Comparison of ENCODE assay signal across 8 mouse cellular contexts in the genomic region with DNA sequence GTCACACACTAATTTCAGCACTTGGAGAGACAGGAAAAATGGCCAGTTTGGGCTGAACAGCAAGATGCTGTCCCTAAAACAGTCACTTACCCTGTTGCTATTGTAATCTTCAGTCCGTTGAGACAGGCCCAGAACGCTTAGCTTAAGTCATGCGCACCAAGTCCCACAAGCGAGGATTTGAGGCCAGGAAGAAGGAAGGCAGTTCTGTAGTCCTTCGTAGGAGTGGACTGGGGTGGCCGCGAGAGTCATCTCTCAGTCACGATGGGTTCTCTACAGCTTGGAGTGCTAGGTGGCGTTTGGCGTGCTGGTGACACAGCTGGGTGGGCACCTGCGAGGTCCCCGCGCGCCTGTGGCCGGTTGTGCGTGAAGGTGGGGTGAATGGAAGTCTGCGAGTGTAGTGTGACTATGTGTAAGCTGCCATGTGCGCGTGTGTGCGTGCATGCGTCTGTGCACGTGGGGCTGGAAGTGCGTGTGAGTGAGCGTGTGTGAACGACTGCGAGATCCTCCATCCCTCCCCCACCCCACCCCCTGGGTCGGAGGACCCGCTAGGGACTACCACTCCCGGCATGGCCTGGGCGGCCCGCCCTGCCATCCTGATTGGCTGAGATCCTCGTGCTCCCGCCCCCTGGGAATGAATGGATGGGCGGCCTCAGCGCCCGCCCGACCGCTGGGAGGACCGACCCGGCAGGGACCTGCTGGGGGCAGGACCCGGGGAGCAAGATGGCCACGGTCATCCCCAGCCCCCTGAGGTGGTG. TPM values are rescaled to one million over a fixed set of nuclear protein-coding genes. Genes with fewer than 3 reads are reported as not detected.
DNase-seq lines count a peak whose midpoint lies in the region; ATAC-seq and TF ChIP-seq lines count a peak whose summit lies in the region.

No protein-coding gene starts in this region.

- peaks cover 0 to 23% of the 10 kb centered on the region in 2 experiments; a peak in 3 of 4 replicates for H3K4me1 ChIP-seq in CH12.LX (ENCODE audit: control insufficient read depth in 1 of 2, insufficient read depth in 2 of 2)
- H3K4me1 ChIP-seq in forebrain, embryonic 12.5 days: peaks cover 70% of the 10 kb centered on the region
- H3K4me1 ChIP-seq in heart, postnatal 0 days (ENCODE audit: control insufficient read depth, insufficient read depth): peaks cover 22% of the 10 kb centered on the region
- peaks cover 54% of the 10 kb centered on the region for H3K4me1 ChIP-seq in liver, embryonic 15.5 days (replicated peaks)
- H3K4me1 ChIP-seq in neural tube, embryonic 14.5 days (ENCODE audit: control insufficient read depth, insufficient read depth, low read length): peaks cover 39% of the 10 kb centered on the region

- ATAC-seq in forebrain, embryonic 12.5 days (ENCODE audit: low FRiP score): peak; percentile 74
- ATAC-seq in heart, postnatal 0 days (ENCODE audit: insufficient read depth, low read depth): peak; percentile 82
- peak; percentile 79 for ATAC-seq in liver, embryonic 15.5 days (ENCODE audit: insufficient read depth)
- ATAC-seq in neural tube, embryonic 14.5 days (ENCODE audit: low read depth): peak; percentile 62

- peak; percentile 87 for DNase-seq in CH12.LX (ENCODE audit: extremely low read depth)
- peak; percentile 84 for DNase-seq in c-Kit-positive CD71-positive TER-119-negative erythroid progenitor cells, embryonic 14.5 days (ENCODE audit: low read depth)
- peak; percentile 76 for DNase-seq in heart, postnatal 0 days (ENCODE audit: low spot score)
- DNase-seq in kidney, postnatal 36 days: peak; percentile 92 to 94
- peak; percentile 96 for DNase-seq in testis, postnatal 10 days (ENCODE audit: low spot score)

- TF ChIP-seq CTCF in CH12.LX (conservative IDR thresholded peaks at IDR 0.05 in 1 of 2, IDR thresholded peaks at IDR 0.05 in 1 of 2; ENCODE audit: low read depth in 2 of 2, low read length in 2 of 2): no peak
- TF ChIP-seq CTCF in heart, postnatal 0 days (IDR thresholded peaks at IDR 0.05; ENCODE audit: low read depth): no peak

- no peak for TF ChIP-seq RAD21 in CH12.LX (IDR thresholded peaks at IDR 0.05; ENCODE audit: low read depth, low read length)

- H3K36me3 ChIP-seq in CH12.LX (replicated peaks in 1 of 2; ENCODE audit: control insufficient read depth in 1 of 2, insufficient read depth in 1 of 2, low read length in 1 of 2): no peaks in the 10 kb centered on the region
- H3K36me3 ChIP-seq in forebrain, embryonic 12.5 days (replicated peaks): peaks cover 28% of the 10 kb centered on the region
- H3K36me3 ChIP-seq in heart, postnatal 0 days (replicated peaks; ENCODE audit: control insufficient read depth, insufficient read depth, low read length): no peaks in the 10 kb centered on the region
- H3K36me3 ChIP-seq in liver, embryonic 15.5 days (replicated peaks): no peaks in the 10 kb centered on the region
- H3K36me3 ChIP-seq in neural tube, embryonic 14.5 days (ENCODE audit: control insufficient read depth, insufficient read depth, low read length): peaks cover 6% of the 10 kb centered on the region; the same call in 1 of the 2 replicates

- in situ Hi-C loops in CH12.LX (cut with MboI; ENCODE audit: low pct_ligation_motif_present, low pct_unique_long_range_greater_than_20kb, low sequenced_read_pairs): no loop called here

- dilution Hi-C loops in CH12.LX (cut with MboI; ENCODE audit: extremely low pct_ligation_motif_present, extremely low pct_unique_long_range_greater_than_20kb, low sequenced_read_pairs): no loop called here

- WGBS in forebrain, embryonic 12.5 days: 1% methylated on average over 42 of the region's 42 CpGs
- WGBS in heart, postnatal 0 days: 2% methylated on average over 41 of the region's 42 CpGs
- under 1% methylated on average over 42 of the region's 42 CpGs for WGBS in liver, embryonic 15.5 days (ENCODE audit: insufficient replicate concordance)
- under 1% methylated on average over 36 of the region's 42 CpGs for WGBS in neural tube, embryonic 14.5 days

- H3K4me2 ChIP-seq in CH12.LX (ENCODE audit: insufficient read depth, low read depth, poor library complexity, severe bottlenecking): peak overlapping the region; percentile 41
- H3K4me2 ChIP-seq in forebrain, embryonic 12.5 days: peak overlapping the region; percentile 94
- peak overlapping the region; percentile 80 for H3K4me2 ChIP-seq in heart, postnatal 0 days (ENCODE audit: low read depth, low read length)
- peak overlapping the region; percentile 87 for H3K4me2 ChIP-seq in liver, embryonic 15.5 days
- peak overlapping the region; percentile 95 for H3K4me2 ChIP-seq in neural tube, embryonic 14.5 days (ENCODE audit: low read depth, low read length)

- H3K9ac ChIP-seq in CH12.LX (ENCODE audit: insufficient read depth, low read depth): peak overlapping the region; percentile 21; the same call in 1 of the 2 replicates
- peak overlapping the region; percentile 78 for H3K9ac ChIP-seq in forebrain, embryonic 12.5 days
- H3K9ac ChIP-seq in heart, postnatal 0 days (replicated peaks; ENCODE audit: low read depth, low read length): no peak overlapping the region
- peak overlapping the region; percentile 51 for H3K9ac ChIP-seq in liver, embryonic 15.5 days
- peak overlapping the region; percentile 77 for H3K9ac ChIP-seq in neural tube, embryonic 14.5 days (replicated peaks; ENCODE audit: low read depth, low read length)

- peak overlapping the region; percentile 50 to 79 (median 53) for H3K4me3 ChIP-seq in CH12.LX (replicated peaks in 1 of 3; ENCODE audit: low read depth in 2 of 3, low read length in 2 of 3, poor library complexity in 1 of 3)
- H3K4me3 ChIP-seq in forebrain, embryonic 12.5 days (replicated peaks): peak overlapping the region; percentile 77
- H3K4me3 ChIP-seq in heart, postnatal 0 days (ENCODE audit: low read depth, low read length): peak overlapping the region; percentile 51
- peak overlapping the region; percentile 65 for H3K4me3 ChIP-seq in liver, embryonic 15.5 days (replicated peaks)
- peak overlapping the region; percentile 63 for H3K4me3 ChIP-seq in neural tube, embryonic 14.5 days (ENCODE audit: low read depth, low read length)

- H3K79me2 ChIP-seq in CH12.LX (replicated peaks; ENCODE audit: control insufficient read depth, extremely low read depth, insufficient read depth, poor library complexity, severe bottlenecking): no peaks in the 10 kb centered on the region

- H3K27me3 ChIP-seq in CH12.LX (replicated peaks): peaks cover 85% of the 10 kb centered on the region
- H3K27me3 ChIP-seq in forebrain, embryonic 12.5 days: no peaks in the 10 kb centered on the region
- H3K27me3 ChIP-seq in heart, postnatal 0 days (ENCODE audit: control insufficient read depth, insufficient read depth, low read length): peaks cover 86% of the 10 kb centered on the region
- H3K27me3 ChIP-seq in liver, embryonic 15.5 days: peaks cover 87% of the 10 kb centered on the region
- H3K27me3 ChIP-seq in neural tube, embryonic 14.5 days (ENCODE audit: control insufficient read depth, insufficient read depth, low read length): no peaks in the 10 kb centered on the region

- no peak overlapping the region for H3K27ac ChIP-seq in CH12.LX (ENCODE audit: insufficient read depth, low read depth)
- peak overlapping the region; percentile 90 for H3K27ac ChIP-seq in forebrain, embryonic 12.5 days
- H3K27ac ChIP-seq in heart, postnatal 0 days (ENCODE audit: low read depth): no peak overlapping the region
- H3K27ac ChIP-seq in liver, embryonic 15.5 days (replicated peaks): no peak overlapping the region
- peak overlapping the region; percentile 65 for H3K27ac ChIP-seq in neural tube, embryonic 14.5 days (ENCODE audit: low read depth, low read length)

- TF ChIP-seq EP300 in CH12.LX (IDR thresholded peaks at IDR 0.05; ENCODE audit: low read length): no peak
- no peak for TF ChIP-seq EP300 in heart, postnatal 0 days (IDR thresholded peaks at IDR 0.05; ENCODE audit: low read depth)

- H3K9me3 ChIP-seq in CH12.LX (replicated peaks; ENCODE audit: low read length): peaks cover 6% of the 10 kb centered on the region
- no peaks in the 10 kb centered on the region for H3K9me3 ChIP-seq in forebrain, embryonic 12.5 days
- H3K9me3 ChIP-seq in heart, postnatal 0 days (replicated peaks; ENCODE audit: control insufficient read depth, low read length): no peaks in the 10 kb centered on the region
- H3K9me3 ChIP-seq in liver, embryonic 15.5 days (replicated peaks): no peaks in the 10 kb centered on the region
- H3K9me3 ChIP-seq in neural tube, embryonic 14.5 days (ENCODE audit: control insufficient read depth, low read length): no peaks in the 10 kb centered on the region

- TF ChIP-seq POLR2A in CH12.LX (IDR thresholded peaks at IDR 0.05; ENCODE audit: low read depth, low read length): peak; percentile 74

RNA-seq across cellular contexts. Expression of a gene that starts 3.8 kb away (rescaled TPM):
- total RNA-seq in CH12.LX (2012; rRNA removed) (1.3 and 3.0 TPM in 2 replicates), CH12.LX (2014; rRNA removed) (0.35 and 0.38 TPM in 2 replicates)
- polyA plus RNA-seq in CH12.LX (2012; ENCODE audit: insufficient read length, low read depth): 0.97 and 1.9 TPM in 2 replicates
- polyA plus RNA-seq in forebrain, embryonic 12.5 days (2016; fragmentation: Nextera tagmentation; extraction: Ambion mirVana): 118 and 147 TPM in 2 replicates
- not detected in 2 replicates for total RNA-seq in heart, postnatal 0 days (2014; rRNA removed; ENCODE audit: low replicate concordance)
- polyA plus RNA-seq in heart, postnatal 0 days (2015; fragmentation: Nextera tagmentation; extraction: Ambion mirVana): 0.41 and 0.61 TPM in 2 replicates
- 1.7 and 2.3 TPM in 2 replicates for polyA plus RNA-seq in liver, embryonic 15.5 days (2015; fragmentation: Nextera tagmentation; extraction: Ambion mirVana)
- polyA plus RNA-seq in neural tube, embryonic 14.5 days (2014; fragmentation: Nextera tagmentation; extraction: Ambion mirVana): 190 and 228 TPM in 2 replicates

RNA-seq across cellular contexts. Expression of a gene that starts 18.4 kb away (rescaled TPM):
- total RNA-seq in CH12.LX (2012; rRNA removed) (not detected in 2 replicates), CH12.LX (2014; rRNA removed) (not detected in 2 replicates)
- not detected in 2 replicates for polyA plus RNA-seq in CH12.LX (2012; ENCODE audit: insufficient read length, low read depth)
- 14.8 and 16.5 TPM in 2 replicates for polyA plus RNA-seq in forebrain, embryonic 12.5 days (2016; fragmentation: Nextera tagmentation; extraction: Ambion mirVana)
- total RNA-seq in heart, postnatal 0 days (2014; rRNA removed; ENCODE audit: low replicate concordance): 7.8 and 61.8 TPM in 2 replicates
- polyA plus RNA-seq in heart, postnatal 0 days (2015; fragmentation: Nextera tagmentation; extraction: Ambion mirVana): 17.9 and 18.0 TPM in 2 replicates
- polyA plus RNA-seq in liver, embryonic 15.5 days (2015; fragmentation: Nextera tagmentation; extraction: Ambion mirVana): 2.2 and 2.7 TPM in 2 replicates
- polyA plus RNA-seq in neural tube, embryonic 14.5 days (2014; fragmentation: Nextera tagmentation; extraction: Ambion mirVana): 1.8 and 3.6 TPM in 2 replicates

RNA-seq across cellular contexts. Expression of a gene that starts 25.8 kb away (rescaled TPM):
- total RNA-seq in CH12.LX (2012; rRNA removed) (25.6 and 29.1 TPM in 2 replicates), CH12.LX (2014; rRNA removed) (not detected in 2 replicates)
- 3.7 and 4.1 TPM in 2 replicates for polyA plus RNA-seq in CH12.LX (2012; ENCODE audit: insufficient read length, low read depth)
- 42.2 and 45.0 TPM in 2 replicates for polyA plus RNA-seq in forebrain, embryonic 12.5 days (2016; fragmentation: Nextera tagmentation; extraction: Ambion mirVana)
- 30.1 and 46.6 TPM in 2 replicates for total RNA-seq in heart, postnatal 0 days (2014; rRNA removed; ENCODE audit: low replicate concordance)
- 81.6 and 83.2 TPM in 2 replicates for polyA plus RNA-seq in heart, postnatal 0 days (2015; fragmentation: Nextera tagmentation; extraction: Ambion mirVana)
- 34.0 and 41.2 TPM in 2 replicates for polyA plus RNA-seq in liver, embryonic 15.5 days (2015; fragmentation: Nextera tagmentation; extraction: Ambion mirVana)
- 46.9 and 62.4 TPM in 2 replicates for polyA plus RNA-seq in neural tube, embryonic 14.5 days (2014; fragmentation: Nextera tagmentation; extraction: Ambion mirVana)

RNA-seq across cellular contexts. Expression of a gene that starts 59.3 kb away (rescaled TPM):
- total RNA-seq in CH12.LX (2012; rRNA removed) (3.7 and 5.8 TPM in 2 replicates), CH12.LX (2014; rRNA removed) (not detected in 2 replicates)
- not detected in 2 replicates for polyA plus RNA-seq in CH12.LX (2012; ENCODE audit: insufficient read length, low read depth)
- 0.76 and 1.4 TPM in 2 replicates for polyA plus RNA-seq in forebrain, embryonic 12.5 days (2016; fragmentation: Nextera tagmentation; extraction: Ambion mirVana)
- total RNA-seq in heart, postnatal 0 days (2014; rRNA removed; ENCODE audit: low replicate concordance): 0.42 and 1.5 TPM in 2 replicates
- polyA plus RNA-seq in heart, postnatal 0 days (2015; fragmentation: Nextera tagmentation; extraction: Ambion mirVana): 11.8 and 14.0 TPM in 2 replicates
- 4.2 and 6.3 TPM in 2 replicates for polyA plus RNA-seq in liver, embryonic 15.5 days (2015; fragmentation: Nextera tagmentation; extraction: Ambion mirVana)
- polyA plus RNA-seq in neural tube, embryonic 14.5 days (2014; fragmentation: Nextera tagmentation; extraction: Ambion mirVana): 0.50 and 0.75 TPM in 2 replicates

Comparison
In these comparisons a context has a peak if more than half of its experiments do, and no peak if none do; other contexts are left out.
1. H3K27ac ChIP-seq: peak in forebrain, embryonic 12.5 days (single experiment) and neural tube, embryonic 14.5 days (single experiment); none in CH12.LX (single experiment), heart, postnatal 0 days (single experiment) and liver, embryonic 15.5 days (single experiment).
2. H3K4me2 ChIP-seq: peak in every context shown above with its lines; median percentile 95 in neural tube, embryonic 14.5 days; 94 in forebrain, embryonic 12.5 days; 87 in liver, embryonic 15.5 days; 80 in heart, postnatal 0 days; 41 in CH12.LX.
3. RNA of a gene that starts 3.8 kb away (polyA plus RNA-seq): 190 to 228 TPM in neural tube, embryonic 14.5 days and 118 to 147 TPM in forebrain, embryonic 12.5 days; 1.7 to 2.3 TPM in liver, embryonic 15.5 days, 0.97 to 1.9 TPM in CH12.LX and 0.41 to 0.61 TPM in heart, postnatal 0 days; every median in the first group is over 10 times any median in the second.
4. Peak in every context shown above with its lines, with median percentiles within 50 percentile points of each other: DNase-seq, H3K4me3 ChIP-seq and ATAC-seq.